Mouse (Mus musculus) spleen, postnatal 10 days (tissue): ENCODE data around the gene Gm17387.
A peak's percentile ranks its signal among the peaks of the same experiment; 100 is the strongest.

ENCODE experiments used
- DNase-seq, 2 experiments: peaks; one replicate each; pipeline ENCODE4 v3.0.0; 2021 to 2022; ENCODE audit warnings: low spot score in 2 of 2

Gene Gm17387

DNA sequence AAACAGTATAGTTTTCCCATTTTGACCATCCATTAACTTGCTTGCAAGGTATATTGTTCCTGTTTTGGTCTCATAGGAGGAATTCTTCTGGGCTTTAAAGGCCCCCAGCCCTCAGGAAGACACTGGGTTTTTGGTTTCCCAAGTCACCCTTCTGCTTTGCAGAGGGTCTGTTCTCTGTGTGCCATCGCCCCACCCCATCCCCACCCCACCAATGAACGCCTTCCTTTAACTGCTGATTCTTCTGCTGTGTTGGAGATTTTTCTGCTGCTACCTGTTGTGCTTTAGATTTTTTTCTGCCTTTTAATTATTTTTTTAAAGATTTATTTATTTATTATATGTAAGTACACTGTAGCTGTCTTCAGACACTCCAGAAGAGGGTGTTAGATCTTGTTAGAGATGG, at the start of gene Gm17387:
Gene Gm17387, plus strand, starts transcription at position 301 of the 400 bp plus-strand sequence.
- no peak for DNase-seq

DNA sequence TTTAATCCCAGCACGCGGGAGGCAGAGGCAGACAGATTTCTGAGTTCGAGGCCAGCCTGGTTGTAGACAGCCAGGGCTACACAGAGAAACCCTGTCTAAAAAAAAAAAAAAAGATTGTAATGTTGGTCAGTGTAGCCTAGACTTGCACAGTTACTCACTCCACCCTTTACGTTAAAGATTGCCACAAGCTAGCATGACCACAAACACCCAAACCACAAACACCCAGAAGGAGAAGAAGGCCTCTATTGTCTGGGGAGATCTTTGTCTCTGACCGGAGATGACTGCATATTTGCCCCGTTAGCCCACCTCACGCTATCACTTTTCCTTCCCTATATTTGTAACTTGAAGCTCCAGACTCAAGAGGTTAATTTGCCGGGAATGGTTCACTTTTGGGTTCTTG, 47.2 kb upstream of the Gm17387 start:
- DNase-seq, result no peak

DNA sequence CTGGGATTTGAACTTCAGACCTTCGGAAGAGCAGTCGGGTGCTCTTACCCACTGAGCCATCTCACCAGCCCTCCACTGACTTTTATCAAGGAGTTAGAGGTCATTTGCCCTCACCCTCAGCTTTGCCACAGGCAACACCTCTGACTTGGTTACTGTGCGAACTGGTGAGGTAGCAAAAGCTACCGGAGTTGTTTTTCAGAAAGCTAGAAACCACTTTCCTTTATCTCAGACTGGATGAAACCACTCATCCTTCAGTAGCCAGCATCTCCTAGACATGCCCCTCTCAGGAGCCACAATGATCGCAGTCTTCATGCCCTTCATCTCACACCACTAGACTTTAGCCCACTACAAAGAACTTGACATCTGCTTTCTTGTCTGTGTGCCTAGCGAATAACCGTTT, 46.0 kb upstream of the Gm17387 start:
- DNase-seq, result no peak

DNA sequence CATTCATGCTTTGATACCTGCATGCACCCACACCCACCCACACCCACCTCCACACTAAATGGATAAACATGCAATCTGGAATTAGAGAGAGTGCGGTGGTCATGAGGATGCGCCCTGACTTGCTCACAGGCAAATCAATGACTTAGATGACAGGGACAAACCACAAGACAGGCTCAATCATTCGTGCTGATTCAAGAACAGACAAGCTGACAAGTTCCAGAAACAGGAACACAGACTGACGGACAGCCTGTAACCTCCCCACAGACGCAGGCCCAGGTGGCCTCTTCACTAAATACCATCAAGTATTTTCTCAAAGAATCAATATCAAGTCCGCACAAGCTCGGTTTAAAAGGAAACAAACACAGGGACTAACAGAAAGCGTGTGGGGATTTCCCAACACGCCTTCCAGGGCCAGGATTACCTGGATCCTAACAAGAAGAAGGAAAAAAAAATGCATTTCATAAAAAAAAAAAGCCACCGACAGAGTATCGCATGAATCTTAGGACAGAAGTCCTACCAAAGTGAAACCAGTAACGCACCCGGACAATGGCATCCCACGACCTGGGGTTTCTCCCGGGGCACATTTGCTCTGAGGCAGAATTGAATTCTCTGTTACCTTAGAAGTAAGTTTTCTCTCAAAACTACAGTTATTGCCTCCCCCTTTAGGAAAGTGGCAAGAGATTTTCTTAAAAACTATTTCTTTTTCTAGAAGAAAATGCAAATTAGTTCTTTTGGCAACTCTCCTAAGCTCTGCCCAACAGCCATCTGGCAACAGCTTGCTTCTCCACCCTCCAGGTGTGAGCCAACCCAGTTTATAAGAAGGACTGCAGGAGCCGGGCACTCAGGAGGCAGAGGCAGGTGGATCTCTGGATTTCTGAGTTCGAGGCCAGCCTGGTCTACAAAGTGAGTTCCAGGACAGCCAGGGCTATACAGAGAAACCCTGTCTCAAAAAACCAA, 41.5 kb upstream of the Gm17387 start:
- no peak for DNase-seq

DNA sequence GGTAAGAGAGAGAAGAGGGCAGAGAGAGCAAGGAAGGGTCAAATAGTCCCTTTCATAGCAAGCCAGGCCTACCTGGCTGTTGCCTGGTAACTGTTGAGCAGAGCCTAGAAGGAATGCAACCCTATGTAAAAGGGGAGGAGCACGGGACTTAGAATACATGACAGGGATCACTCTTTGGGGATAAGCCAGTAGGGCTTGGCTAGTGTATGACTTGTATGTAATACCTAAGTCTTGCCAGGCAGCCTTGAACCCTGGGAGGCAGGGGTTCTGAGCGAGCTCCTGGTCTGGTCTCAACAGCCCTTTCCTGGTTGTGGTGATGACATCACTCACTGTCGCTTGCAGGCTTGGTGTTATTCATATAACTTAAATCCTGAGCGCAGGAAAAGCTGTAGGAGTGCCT, 39.9 kb upstream of the Gm17387 start:
- DNase-seq, result no peak

DNA sequence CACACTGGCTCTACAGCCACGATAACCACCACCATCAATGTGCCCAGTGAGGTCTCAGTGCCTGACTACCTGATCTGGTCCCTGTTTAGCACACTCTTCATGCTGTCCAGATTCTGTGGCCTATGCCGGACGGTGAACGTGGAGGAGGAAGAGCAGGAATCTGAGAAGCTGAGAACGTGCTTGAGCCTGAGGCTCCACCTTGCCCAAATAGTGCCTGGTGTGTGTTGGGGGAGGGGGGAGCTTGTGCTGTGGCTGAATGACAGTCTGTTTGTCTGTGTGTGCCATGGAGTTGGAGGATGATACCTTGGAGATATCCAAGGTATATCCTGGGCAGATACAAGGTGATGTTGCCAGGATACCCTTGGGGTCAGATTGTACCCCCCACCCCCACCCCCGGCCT, 38.7 kb upstream of the Gm17387 start:
- no peak for DNase-seq

DNA sequence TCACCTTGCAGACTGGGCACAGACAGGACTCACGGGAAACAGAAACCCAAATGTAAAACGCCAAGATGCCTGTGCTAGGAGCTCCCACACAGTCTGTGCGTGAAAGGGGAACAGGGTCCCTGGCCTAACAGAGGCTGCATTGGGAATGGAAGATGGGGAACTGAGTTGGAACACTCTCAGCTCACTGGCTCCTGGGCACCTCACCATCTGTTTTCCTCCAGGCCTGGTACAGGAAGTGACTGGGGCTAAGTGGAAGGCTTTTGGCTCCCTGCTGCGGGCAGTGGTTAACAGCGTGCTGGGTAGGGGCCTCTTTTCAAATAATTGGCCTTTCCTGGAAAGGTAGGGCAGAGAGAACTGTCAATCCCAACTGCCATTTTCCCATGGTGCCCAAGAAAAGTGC, 38.3 kb upstream of the Gm17387 start:
- DNase-seq, result no peak

DNA sequence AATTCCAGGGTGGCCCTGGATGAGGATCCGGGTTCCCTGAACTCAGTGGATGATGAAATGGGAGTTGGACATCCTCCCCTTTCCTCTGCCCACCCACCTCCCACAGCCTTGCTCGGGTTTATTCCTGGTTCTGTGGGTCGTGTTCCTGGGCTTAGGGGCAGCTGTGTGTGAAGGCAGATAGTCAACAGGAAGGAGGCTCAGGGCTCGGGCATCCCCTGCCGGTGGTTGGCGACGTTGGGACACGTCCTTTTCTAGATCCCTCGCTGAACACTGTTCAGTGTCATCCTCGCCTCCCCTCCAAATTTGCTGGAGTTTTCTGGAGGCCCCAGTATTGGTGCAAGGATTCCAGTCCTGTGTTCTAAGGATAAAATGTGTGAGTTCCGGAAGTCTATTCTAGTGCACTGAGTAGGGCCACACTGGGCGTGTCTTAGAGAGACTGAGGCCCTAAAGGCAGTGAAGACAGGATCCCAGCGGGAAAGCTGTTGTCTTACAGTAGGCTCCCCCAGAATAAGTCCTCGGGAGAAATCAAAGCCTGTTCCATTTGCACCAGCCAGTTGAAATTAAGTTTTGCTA, 37.7 kb upstream of the Gm17387 start:
- DNase-seq, result no peak

DNA sequence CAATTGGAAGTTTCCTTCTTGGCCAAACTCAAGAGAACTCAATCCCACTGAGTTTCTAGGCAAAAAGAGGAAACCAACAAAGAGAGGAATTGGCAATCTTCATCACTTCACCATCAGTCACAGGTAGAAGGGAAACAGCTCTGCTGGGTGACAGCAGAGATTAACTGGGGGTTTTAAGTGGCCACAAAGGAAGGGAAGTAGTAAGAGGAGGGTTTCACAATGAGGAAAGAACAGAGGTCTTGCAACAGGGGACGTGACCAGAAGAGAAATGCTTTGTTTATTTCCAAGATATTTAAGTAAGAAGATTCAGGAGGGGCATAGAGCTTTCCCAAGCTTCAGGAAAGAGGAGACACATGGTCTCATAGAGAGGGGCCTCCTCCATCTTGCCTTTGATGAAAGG, 31.1 kb upstream of the Gm17387 start:
- no peak for DNase-seq

DNA sequence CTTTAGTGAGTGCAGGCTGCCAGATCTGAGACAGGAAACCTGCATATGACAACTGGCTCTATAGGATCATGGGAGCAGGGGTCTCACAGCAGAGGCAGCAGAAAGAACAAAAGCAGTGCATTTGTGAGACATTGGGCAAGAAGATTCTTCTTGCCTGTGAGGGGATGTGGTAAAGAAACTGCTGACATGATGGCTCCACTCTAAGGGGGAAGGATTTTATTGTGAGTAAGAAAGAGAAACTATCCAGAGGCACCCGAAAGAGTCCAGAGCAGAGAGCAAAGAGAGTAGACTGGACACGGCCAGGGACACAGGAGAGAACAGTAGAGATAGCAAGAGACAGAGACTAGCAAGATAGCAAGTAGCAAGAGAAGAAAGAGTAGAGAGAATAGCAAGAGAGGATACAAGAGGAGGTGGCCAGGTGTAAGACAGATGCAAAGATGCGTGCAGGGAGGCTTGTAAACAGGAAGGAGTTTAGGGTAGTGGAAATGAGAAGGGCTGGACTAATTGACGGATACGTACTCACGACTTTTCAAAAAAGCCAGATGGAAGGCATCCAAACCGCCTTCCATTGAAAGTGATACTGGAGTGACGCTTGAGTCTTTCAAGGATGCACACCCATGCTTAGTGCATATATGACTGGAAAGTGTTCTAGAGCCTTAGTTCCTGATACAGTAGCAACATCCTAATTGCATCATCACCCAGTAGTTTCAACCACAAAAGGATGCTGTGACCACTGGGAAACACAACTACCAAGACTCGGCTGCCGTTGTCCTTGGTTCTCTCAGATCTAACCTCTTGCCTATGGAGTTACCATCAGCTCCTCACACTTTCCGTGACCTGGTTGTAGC, 29.9 kb upstream of the Gm17387 start:
- DNase-seq, result no peak

DNA sequence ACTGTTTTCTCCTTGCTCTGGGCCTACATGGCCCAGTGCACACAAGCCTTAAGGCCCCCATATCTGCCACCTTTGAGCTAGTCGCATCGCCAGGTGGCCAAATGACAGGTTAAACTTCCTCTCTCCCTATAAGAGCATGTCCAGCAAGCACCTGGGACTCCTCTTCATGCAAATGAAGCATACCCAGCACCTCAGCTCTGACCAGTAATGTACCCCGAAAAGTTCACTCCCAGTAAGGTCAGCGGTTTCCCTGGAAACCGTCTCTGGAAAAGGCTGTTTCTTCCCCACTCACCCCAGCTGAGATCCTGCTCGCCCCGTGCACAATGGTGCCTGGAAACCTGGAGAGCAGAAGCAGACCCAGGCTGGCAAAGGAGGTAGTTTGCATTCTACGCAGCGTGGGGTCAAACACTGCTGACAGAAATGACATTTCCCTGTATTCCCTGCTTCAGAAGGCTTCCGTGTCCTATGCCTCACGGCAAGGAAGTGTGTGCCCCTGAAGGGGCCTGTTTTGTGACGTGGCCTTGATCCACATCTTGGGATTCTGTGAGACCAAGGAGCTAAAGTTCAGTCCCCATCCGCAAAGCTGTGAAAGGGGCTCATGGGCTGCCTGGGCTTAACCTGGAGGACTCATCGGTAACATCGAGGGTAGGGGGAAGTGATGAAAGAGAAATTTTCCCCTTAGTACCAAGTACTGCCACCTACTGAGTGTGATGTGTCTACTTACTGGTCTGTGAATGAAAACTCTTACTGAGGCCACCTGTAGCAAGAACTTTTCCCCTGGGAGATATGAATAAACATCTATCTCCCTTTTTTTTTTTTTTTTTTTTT, 27.8 kb upstream of the Gm17387 start:
- DNase-seq, result no peak

DNA sequence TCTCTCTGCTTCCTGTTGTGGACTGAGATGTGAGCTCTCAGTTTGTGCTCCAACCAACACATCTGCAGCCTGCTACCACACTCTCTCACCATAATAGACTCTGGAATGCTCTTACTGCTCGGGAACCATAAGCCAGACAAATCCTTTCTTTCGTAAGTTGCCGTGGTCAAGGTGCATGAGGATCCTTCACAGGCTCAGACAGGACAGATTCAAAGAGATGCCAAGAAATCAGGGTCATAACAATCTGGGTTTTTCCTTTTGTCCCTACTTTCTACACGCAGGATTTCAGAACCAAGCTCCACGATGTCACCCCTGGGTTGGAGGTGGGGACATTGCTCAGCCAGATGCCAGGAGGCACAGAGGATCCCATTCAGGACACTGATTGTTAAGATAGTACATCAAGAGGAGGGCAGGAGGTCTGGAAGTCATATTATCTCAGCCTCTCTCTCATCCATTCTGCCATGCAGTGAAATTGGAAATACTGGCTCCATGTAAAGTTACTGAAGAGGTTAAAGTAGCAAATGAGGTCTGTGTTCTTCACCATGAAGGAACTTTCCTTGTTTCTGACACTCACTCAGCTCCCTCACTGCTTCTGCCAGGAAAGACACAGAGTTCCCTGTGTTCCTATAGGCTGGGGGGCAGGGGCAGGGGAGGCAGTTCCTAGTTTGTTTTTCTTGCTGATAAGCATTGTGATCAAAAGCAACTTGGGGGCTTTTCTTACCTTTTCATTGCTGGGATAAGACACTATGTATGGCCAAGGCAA, 25.5 kb upstream of the Gm17387 start:
- DNase-seq, result no peak

DNA sequence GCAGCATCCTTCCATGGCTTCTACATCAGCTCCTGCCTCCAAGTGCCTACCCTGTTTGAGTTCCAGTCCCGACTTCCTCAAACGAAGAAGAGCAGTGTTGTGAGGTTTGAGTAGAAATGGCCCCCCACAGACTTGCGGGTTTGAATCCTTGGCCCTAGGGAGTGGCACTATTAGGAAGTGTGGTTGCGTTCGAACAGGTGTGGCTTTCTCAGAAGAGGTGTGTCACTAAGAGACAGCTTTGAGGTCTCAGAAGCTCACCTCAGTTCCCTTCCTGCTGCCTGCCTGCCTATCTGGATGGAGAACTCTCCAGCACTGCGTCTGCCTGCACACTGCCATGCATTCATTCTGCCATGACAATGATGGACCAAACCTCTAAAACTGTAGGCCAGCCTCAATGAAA, 22.5 kb upstream of the Gm17387 start:
- DNase-seq, result no peak

DNA sequence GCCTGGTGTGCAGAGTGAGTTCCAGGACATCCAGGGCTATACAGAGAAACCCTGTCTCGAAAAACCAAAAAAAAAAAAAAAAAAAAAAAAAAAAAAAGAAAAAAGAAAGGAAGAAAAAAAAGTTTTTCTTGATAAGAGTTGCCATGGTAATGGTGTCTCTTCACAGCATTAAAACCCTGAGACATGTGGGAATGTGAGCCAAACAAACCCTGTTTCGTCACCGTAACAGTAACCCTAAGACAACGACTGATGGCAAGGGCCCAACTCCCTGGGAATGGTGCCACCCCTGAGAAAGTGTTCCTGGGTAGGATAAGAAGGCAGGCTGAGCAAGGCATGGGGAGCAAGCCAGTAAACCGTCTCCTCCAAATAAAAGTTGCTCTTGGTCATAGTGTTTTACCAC, 22.0 kb upstream of the Gm17387 start:
- no peak for DNase-seq

DNA sequence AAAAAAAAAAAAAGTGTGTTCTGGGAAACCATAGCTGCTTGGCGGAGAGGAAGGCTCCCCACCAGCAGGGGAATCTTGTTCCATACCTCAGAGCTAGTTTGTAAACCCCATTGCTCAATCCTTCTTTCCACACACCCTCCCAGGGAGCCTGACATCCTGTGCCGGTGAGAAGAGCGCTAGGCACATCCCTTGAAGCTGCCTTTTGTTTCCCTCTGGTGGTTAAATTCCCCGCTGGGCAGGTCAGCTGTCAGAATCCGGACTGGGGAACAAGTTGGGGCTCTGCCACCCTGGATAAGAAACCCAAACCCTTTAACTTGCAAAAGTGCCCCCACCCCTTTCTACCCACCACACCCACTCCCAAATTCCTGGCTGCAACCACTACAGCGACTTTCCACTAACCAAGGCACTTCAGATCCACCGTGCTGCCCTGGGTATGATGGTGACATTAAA, 20.6 kb upstream of the Gm17387 start:
- DNase-seq, result peak in 1 of 2 experiments; percentile 26

DNA sequence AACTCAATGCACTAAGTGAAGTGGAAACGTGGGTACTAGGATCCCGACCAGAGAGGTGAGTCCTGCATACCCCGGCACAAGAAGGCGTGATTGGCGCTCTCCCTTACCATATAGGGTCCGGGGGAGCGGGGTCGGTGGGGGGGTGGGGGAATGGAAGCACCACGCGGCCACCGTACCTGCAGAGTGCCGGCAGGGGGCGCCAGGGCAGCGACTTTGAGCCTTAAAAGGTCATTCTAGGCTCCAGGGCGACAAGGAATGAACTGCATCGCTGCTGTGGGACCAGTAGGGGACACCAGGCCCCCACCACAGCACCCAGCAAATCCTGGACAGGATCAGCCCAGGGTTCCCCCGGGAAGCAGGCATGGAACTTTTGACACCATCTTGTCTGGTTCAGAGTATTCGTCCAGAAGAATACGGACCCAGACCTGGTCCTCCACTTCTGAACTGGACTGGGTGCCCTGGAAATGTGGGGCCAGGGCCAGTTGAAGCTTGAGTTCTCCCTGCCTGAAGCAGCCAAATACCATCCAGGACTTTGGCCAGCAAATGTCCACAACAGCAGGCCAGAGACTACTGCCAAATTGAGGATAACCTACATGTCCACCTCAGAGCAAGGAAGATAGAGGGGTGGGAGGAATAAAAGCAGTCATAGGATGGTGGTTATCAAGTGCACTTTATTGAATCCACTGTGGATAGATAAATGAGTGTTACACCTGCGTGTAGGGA, 19.8 kb upstream of the Gm17387 start:
- DNase-seq, result peak; percentile 70 to 87

DNA sequence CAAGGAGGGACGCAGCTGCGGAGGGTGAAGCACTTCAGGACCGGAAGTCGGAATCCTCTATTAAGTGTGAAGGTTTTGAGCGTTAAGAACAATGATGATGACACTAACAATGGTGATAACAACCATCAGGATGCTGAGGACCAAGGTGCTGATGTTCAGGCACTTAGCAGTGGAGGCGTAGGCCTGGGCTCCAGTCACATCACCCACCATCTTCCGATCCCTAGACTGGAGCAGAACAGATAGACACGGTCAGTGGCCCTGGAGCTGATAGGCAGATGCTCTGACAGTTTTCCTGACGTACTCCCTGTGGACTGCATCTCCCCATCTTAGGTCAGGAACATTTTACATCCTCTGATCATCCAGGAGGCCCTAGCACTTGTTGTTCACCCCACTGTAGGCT, 19.3 kb upstream of the Gm17387 start:
- no peak for DNase-seq

DNA sequence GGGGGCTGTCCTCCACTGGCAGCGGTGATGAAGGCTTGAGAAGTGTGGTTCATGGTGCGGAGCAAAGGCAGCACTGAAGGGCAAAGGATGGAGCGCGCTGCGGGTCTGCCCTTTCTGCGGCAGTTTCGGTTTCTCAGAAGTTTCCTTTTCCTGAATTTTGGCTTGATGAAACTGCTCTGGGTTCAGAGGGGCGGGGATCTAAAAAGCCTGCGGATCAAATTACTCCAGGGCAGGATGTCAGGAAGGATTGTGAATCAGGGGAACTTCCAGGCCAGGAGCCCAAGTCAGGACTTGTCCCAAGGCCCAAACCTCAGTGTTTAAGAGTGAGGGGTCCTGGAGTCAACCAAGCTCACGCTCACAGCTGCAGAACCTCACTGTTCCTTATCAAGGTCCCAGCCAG, 18.3 kb upstream of the Gm17387 start, which contains the start of gene Ifitm3:
Gene Ifitm3, minus strand, starts transcription at position 178 of the 400 bp plus-strand sequence.
- peak; percentile 34 to 38 for DNase-seq

DNA sequence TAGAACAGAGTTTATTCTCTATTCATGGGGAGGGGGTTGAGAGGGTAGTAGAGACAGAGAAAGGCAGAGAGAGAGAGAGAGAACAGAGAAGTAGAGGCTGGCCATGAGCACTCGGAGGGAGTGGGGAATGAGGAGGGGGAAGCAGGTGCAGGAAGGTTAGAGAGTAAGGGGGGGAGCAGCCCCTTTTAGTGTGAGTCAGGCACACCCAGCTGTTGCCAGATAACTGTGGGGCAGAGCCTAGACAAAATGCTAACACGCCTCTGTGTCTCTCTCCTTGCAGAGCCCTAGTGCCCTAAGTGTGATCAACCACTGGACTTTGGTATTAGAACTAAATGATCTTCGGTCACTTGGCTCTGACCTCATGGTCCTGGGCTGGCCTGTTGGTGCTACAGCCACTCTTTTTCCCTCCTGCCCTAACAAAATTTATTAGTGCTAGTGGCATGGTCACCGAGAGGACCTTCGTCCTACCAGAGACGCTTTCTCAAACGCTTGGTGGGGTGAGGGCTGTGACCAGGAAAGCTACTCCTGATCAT, 17.6 kb upstream of the Gm17387 start:
- no peak for DNase-seq
